In genomic region chr15:27390567-27390966, GRCm38 (mm10) we compare ENCODE assay signal across 27 mouse cellular contexts.
DNase-seq lines count a peak whose midpoint lies in the region; ATAC-seq and TF ChIP-seq lines count a peak whose summit lies in the region.
"Had no signal": no experiment of that assay in that cellular context is flagged by ENCODE, and none has a peak within 500 bp of the region (broad histone marks: within the 10 kb centered on the region; RNA-seq: fewer than 3 reads in every experiment).

No protein-coding gene starts in this region.

- no peaks in the 10 kb centered on the region for H3K27me3 ChIP-seq in E14TG2a.4 (ENCODE audit: insufficient read depth, low read length)
- no peaks in the 10 kb centered on the region for H3K27me3 ChIP-seq in heart, embryonic 12.5 days (replicated peaks)
- H3K27me3 ChIP-seq: CH12.LX; embryonic facial prominence, embryonic 13.5 days; embryonic facial prominence, embryonic 15.5 days; forebrain, embryonic 12.5 days; forebrain, embryonic 15.5 days had no signal

- H3K36me3 ChIP-seq in E14TG2a.4 (ENCODE audit: insufficient read depth, low read length), result peaks cover 5% of the 10 kb centered on the region; the same call in 1 of the 2 replicates
- H3K36me3 ChIP-seq in heart, embryonic 12.5 days, result no peaks in the 10 kb centered on the region
- H3K36me3 ChIP-seq: embryonic facial prominence, embryonic 13.5 days; embryonic facial prominence, embryonic 15.5 days; forebrain, embryonic 10.5 days; forebrain, embryonic 12.5 days; forebrain, embryonic 15.5 days had no signal

- 89% methylated on average over 2 of the region's 2 CpGs for WGBS in heart, embryonic 12.5 days

- H3K4me2 ChIP-seq in heart, embryonic 12.5 days, result no peak overlapping the region
- H3K4me2 ChIP-seq: embryonic facial prominence, embryonic 13.5 days; embryonic facial prominence, embryonic 15.5 days; forebrain, embryonic 12.5 days; forebrain, embryonic 15.5 days had no signal

- no peak overlapping the region for H3K9ac ChIP-seq in heart, embryonic 12.5 days
- H3K9ac ChIP-seq: embryonic facial prominence, embryonic 13.5 days; embryonic facial prominence, embryonic 15.5 days; forebrain, embryonic 12.5 days; forebrain, embryonic 15.5 days; forebrain, postnatal 0 days had no signal

- TF ChIP-seq CTCF in E14TG2a.4 (conservative IDR thresholded peaks at IDR 0.05; ENCODE audit: low read length), result no peak

- peaks cover 49% of the 10 kb centered on the region for H3K9me3 ChIP-seq in E14TG2a.4 (ENCODE audit: low read length)
- H3K9me3 ChIP-seq in heart, embryonic 12.5 days (replicated peaks), result no peaks in the 10 kb centered on the region
- H3K9me3 ChIP-seq: embryonic facial prominence, embryonic 13.5 days; embryonic facial prominence, embryonic 15.5 days; forebrain, embryonic 10.5 days; forebrain, embryonic 12.5 days; forebrain, embryonic 15.5 days had no signal

- ATAC-seq in granulocyte monocyte progenitor cell, adult 5-6 weeks (replicated peaks; ENCODE audit: poor library complexity, severe bottlenecking), result peak; percentile 98
- peak; percentile 67 for ATAC-seq in megakaryocyte, adult 5-6 weeks (ENCODE audit: poor library complexity, severe bottlenecking)
- no peak for ATAC-seq in heart, embryonic 12.5 days (ENCODE audit: insufficient number of reproducible peaks, low FRiP score)
- ATAC-seq: CD4-positive, CD25-positive, alpha-beta regulatory T cell, adult 4 months; forebrain, embryonic 15.5 days; forebrain, postnatal 0 days had no signal

- H3K4me3 ChIP-seq in E14TG2a.4 (replicated peaks; ENCODE audit: low read length), result 0 out of 2 replicates have a peak overlapping the region, but pooled peaks have one; percentile 11
- H3K4me3 ChIP-seq in heart, embryonic 12.5 days, result no peak overlapping the region
- H3K4me3 ChIP-seq: embryonic facial prominence, embryonic 13.5 days; embryonic facial prominence, embryonic 15.5 days; erythroblast, embryonic 14.5 days; forebrain, embryonic 10.5 days; forebrain, embryonic 12.5 days; forebrain, embryonic 15.5 days had no signal

- H3K27ac ChIP-seq in heart, embryonic 12.5 days (ENCODE audit: poor library complexity, severe bottlenecking), result no peak overlapping the region
- H3K27ac ChIP-seq: embryonic facial prominence, embryonic 13.5 days; embryonic facial prominence, embryonic 15.5 days; forebrain, embryonic 10.5 days; forebrain, embryonic 12.5 days; forebrain, embryonic 15.5 days had no signal

- no peaks in the 10 kb centered on the region for H3K4me1 ChIP-seq in E14TG2a.4 (replicated peaks; ENCODE audit: low read depth, low read length)
- H3K4me1 ChIP-seq in heart, embryonic 12.5 days (replicated peaks), result no peaks in the 10 kb centered on the region
- H3K4me1 ChIP-seq: embryonic facial prominence, embryonic 13.5 days; embryonic facial prominence, embryonic 15.5 days; forebrain, embryonic 10.5 days; forebrain, embryonic 12.5 days; forebrain, embryonic 15.5 days had no signal

- peak; percentile 42 for DNase-seq in 416B (ENCODE audit: low read depth)
- no peak for DNase-seq in right cerebral cortex, postnatal 36 days (ENCODE audit: low spot score in 2 of 2)
- no peak for DNase-seq in kidney, postnatal 10 days
- DNase-seq in frontal cortex, postnatal 10 days (ENCODE audit: low spot score in 2 of 2), result no peak
- DNase-seq: adrenal gland, adult 2 months; adrenal gland, postnatal 10 days; adrenal gland, postnatal 25 days; B cell, adult 2 months; cerebellum, adult 11 months; cerebellum, adult 2 months; cerebellum, adult 9-10 months; cerebellum, postnatal 10 days; cerebellum, postnatal 25 days; embryo, embryonic 11 days; forebrain, postnatal 0 days had no signal
